Mouse (Mus musculus): ENCODE results near the gene Rreb1.
"Not testable (repeated sequence)": the region's sequence is repeated elsewhere in the genome, so short reads cannot be mapped to it uniquely, and the experiment has no call there.

The Rreb1 gene

DNA sequence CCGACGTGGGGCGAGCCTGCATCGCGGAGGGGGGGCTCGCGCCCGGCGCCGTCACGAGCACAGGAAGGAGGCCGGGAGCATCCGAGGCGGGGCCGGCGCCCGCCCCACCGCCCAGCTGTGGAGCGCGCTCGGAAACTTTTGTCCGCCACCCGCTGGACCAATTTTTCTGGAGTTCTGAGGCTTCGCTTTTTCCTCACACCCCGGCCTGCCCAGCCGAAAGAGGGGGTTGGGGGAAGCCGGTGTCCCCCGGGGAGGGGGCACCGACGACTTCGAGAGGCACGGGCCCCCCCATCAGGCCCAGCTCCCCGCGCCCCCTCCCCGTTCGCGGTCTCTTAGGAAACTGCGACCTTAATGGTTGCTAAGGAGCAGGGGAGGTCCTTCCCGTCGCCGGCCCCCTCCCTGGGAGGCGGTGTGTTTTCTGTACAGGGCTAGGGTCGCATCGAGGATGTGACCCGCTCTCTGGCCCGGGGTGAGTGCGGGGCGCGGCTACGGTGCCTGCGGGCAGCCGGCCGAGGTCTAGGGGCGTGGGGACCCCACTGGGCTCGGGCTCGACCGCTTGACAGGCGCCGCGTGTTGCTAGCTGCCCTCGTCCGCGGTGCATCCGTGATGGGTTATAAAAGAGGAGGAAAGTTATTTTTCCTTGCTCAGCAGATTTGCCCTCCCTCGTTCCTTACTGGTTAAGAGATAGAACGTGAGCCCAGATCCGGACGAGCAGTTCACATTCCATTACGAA, 49.2 kb downstream of the Rreb1 start:
- no peak for DNase-seq (ENCODE audit: low read depth, low spot score)

DNA sequence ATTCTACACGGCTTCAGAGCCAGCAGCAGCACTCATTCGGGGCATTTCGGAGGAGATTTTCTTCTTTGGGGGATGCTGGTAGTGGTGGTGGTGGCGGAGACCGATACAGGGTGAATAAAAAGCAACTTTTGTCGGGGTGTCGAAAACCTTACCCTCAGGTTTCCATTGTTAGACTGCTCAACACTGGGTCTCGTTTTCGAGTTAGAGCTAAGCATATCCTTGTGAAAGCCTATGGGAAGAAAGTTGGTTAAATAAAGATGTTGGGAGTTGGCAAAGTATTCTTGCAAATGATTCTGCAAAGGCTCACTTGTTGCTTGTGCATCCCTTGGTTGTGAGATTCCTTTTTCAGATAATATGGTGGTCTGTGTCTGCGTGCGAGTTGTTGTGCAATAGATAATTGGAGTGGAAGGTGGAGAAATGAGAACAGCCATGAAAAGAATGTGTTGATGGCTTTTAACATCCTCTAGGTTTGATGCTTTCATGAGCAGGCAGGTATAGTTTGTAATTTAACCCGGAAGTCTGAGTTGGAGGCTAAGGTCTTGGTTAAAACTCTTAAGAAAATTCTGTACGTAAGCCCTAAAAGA, 49.9 kb downstream of the Rreb1 start:
- DNase-seq (ENCODE audit: low read depth, low spot score), result no peak

DNA sequence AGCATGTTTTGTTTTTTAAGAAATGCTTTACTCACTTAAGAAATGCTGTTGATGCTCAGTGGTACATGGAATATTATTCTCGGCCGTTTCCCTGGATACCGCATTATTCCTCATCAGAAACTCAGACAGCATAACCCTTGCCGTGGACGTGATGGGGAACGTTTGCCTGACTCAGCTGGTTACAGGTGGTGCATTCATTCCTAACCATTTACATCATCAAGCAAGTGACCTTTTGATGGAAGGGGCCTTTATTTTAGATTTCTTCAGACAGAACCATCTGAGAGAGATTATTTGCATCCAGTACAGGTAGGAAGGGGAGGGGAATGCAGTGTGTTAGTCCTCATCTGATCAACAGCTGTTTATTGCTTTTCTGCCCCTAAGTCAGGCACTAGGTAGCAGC, 50.7 kb downstream of the Rreb1 start:
- no peak for DNase-seq (ENCODE audit: low read depth, low spot score)

DNA sequence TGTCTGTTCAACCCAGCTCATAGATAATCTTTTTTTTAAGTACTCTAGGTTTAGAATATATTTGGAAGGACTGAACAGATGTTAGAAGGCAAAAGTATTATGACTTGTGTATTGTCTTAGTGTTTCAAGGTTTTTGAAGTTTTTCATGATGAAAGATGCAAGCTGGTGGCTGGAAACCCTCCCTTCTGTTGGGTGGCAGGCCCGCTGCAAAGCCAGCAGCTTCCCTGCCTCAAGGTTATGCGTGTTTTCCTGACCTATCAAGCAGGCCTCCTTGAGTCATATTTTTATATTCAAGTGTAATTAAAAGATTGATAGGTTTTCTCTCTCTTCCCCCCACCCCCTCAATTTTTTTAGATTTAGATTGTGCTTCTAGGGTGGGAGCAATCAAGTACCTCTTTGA, 52.1 kb downstream of the Rreb1 start:
- no peak for DNase-seq (ENCODE audit: low read depth, low spot score)

DNA sequence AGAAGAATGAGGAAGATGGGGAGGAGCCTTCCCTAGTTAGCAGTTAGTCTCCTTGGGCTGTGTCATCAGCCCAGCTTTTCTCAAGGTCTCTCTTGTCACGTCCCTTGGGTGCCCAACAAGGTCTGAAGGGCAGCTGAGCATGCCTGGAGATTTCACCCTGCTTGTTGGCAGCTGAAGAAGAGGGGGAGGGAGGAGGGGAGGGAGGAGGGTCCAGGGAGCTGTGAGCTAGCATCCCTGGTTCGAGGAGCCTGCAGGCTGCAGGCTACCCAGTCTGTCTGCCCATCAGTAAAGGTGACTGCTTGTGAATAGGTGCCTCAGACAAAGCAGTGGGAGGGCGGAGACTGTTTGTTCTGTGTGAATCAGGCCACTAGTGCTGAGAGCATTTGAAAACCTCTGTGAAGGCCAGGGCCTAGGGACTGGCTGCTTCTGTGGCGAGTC, 52.7 kb downstream of the Rreb1 start:
- no peak for DNase-seq (ENCODE audit: low read depth, low spot score)

DNA sequence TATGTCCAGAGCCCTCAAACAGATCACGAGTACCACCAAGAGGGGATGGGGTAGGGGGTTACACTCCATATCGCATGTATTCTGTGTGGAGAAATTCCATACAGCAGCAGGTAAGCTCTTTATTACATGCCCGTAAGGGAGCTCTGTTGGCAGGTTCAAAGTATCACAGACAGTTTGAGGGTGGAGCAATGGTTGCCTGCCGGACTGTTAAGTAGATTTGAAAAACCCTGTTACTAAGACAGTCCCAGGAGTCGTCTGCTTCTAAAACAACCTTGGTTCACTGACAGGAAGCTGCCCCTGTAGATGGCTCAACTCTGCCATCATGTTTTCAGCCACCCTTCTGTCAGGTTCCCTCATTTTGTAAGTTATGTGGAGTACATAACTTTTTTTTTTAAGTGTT, 54.3 kb downstream of the Rreb1 start:
- no peak for DNase-seq (ENCODE audit: low read depth, low spot score)

DNA sequence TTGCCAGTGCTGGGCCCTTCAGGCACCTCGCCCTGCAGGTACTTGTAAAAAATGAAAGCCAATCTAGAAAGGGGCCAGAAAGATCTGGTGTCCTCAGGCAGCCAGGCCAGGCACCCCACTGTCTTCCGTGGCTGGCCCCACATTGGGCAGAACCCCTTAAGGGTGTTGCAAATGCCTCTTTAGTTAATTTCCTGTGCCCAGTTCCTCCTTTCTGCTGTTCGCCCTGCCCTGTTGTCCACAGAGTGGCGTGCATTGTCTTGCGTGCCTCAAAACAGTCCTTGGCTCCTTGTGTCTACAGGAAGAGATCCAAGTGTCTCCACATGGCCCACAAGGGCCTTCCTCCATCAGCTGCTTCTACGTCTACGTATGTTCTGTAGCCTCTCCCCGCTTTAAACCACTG, 55.3 kb downstream of the Rreb1 start:
- DNase-seq (ENCODE audit: low read depth, low spot score), result no peak

DNA sequence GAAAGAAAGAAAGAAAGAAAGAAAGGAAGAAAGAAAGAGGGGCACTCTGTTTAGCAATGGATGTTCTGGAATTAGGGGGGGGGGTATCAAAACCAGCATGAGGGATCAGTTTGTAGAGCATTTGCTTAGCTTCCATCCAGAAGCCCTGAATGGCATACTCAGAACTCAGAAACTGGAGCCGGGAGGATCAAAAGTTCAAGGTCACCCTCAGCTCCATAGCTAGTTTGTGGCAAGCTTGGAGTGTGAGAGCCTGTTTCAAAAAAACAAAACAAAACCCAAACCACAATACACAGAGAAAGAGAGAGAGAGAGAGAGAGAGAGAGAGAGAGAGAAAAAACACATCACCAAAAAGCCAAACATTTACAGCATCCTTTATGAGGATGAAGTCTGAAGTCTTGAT, 57.1 kb downstream of the Rreb1 start:
- no peak for DNase-seq (ENCODE audit: low read depth, low spot score)

DNA sequence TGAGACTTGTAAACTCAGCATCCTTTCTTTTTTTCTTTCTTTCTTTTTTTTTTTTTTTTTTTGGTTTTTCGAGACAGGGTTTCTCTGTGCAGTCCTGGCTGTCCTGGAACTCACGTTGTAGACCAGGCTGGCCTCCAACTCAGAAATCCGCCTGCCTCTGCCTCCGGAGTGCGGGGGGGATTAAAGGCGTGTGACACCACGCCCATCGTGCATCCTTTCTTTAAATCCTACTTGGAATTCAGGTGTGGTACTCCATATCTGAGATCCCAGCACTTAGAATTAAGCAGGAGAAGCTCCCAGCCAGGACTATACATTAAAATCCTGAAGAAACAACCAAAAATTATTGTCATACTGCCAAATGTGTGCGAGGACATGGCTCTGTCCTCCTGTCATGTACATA, 57.6 kb downstream of the Rreb1 start:
- not testable (repeated sequence) for DNase-seq (ENCODE audit: low read depth, low spot score)

DNA sequence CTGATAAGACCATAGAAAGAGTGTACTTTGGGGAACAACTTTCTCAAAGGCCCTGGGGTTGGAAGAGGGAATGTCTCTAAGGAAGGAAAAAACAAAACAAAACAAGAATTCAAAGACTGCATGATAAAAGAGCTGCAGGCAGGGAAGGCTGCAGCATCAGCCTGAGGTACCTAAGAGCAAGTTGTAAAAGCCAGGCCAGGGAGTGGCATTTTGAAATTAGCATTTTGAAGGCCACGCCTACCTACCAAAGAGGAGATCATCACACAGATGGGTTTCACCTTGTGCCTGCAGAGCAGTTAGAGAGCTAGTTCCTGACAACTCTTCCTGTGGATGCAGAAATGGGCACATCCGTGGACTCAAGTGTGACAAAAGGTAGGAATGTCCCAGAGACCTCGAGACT, 59.2 kb downstream of the Rreb1 start:
- no peak for DNase-seq (ENCODE audit: low read depth, low spot score)

DNA sequence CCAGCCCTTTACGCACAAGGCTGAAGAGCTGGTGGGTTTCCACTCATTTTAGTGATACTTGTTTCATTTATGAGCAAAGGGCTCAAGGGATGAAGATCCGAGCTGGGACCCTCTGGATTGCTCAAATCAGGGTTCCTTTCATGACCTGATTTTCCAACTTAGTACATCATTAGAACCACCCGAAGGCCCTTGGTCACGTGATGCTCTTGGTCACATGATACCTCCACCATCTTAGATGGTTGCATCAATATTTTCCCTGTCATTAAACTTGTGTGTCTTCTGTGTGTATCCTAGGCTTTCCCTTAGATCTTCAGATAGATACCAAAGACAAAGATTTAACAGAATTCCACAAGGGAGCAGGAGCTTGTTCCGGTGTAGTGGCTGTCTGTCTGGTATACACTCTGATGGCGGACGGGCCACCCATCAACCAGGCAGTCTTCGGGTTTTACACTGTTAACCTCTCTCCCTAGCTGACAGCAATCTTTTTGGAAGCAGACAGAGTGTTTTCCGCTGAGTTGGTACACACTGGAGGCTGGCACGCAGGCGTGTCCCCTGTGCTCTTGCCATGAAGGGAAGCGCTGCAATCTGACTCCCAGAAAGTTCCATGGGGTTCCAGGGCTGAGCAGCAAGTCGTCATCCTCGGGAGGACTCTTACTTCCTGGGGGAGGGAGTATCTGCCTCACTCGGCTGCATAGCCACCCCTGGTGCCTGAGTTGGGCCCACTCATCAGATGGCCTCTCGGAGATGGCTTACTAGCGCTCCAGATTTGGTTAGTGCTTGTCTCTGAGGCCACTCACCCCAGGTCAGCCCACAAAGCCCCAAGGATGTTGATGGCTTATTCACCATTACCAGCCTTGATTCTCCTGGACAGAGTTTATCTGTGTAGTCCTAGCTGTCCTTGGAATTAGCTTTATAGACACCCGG, 60.3 kb downstream of the Rreb1 start:
- no peak for DNase-seq (ENCODE audit: low read depth, low spot score)

DNA sequence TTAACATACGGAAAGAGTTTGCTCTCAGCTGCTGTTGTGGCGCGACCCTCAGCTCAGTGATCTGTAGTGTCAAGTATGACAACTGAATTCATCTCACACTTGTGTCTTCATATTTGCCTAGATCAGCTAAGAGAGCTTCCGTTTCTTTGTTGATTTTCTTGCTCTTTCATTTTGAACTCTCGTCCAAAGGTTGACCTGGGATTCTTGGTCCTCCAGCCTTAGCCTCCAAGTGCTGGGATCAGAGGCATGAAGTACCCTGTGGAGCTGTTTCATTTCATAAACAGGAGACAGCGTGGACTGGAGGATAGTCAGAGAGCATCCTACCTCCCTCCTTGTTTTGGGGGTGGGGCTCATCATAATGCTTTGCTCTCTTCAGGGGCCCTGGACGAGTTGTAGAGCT, 65.0 kb downstream of the Rreb1 start:
- DNase-seq (ENCODE audit: low read depth, low spot score), result no peak

DNA sequence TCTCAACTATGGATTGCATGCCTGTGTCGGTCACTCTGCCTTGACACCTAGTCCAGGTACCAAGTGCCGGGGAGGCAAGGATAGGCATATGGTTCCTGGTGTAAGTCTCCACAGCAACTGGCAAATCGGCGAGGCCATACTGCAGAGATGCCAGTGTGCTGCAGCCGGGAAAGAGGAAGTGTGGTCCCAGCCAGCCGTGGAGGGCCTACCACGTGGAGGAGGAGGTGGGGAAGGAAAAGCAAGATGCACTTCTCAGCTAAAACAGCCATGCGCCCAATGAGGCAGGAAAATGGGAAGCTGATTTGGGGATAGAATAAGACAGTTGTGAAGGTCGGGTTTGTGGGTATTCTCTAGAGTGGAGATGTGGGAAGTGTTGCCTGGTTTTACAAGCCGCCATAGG, 65.6 kb downstream of the Rreb1 start:
- DNase-seq (ENCODE audit: low read depth, low spot score), result no peak

DNA sequence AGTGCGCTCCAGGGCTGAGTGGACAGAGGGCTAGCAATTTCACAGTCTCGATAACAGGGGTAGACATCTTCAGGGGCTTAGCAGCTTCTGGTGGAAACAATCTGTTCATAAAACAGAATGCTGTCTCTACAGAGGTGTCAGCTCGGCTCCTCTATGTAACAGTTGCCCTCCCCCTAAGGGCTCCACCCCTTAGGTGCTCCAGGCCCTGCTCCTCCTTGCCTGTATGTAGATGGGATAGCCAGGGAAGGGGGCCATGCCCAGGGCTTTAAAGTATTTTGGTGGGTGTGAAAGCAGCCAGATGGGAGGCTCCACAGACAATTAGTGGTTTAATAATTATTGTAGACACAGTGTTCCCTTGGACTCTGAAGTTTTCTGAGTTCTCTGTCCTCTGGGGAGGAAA, 67.0 kb downstream of the Rreb1 start:
- no peak for DNase-seq (ENCODE audit: low read depth, low spot score)

DNA sequence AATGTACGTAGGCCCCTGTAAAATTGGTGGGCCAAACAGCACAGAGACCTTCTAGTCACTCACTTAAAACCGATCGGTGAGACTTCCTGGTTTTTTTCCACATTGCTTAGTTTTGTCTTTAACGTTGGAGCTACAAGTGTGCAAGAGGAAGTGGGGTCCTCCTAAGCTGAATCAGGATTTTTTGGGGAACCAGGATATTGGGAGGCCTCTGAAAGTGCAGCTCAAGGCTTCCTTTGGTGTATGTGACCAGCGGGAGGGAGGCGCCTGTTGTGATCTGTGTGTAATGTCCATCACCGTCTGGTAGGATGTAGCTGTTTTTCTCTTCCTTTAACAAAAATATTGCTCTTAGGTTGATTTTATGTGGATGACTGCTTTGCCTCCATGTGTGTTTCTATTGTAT, 67.4 kb downstream of the Rreb1 start:
- no peak for DNase-seq (ENCODE audit: low read depth, low spot score)

DNA sequence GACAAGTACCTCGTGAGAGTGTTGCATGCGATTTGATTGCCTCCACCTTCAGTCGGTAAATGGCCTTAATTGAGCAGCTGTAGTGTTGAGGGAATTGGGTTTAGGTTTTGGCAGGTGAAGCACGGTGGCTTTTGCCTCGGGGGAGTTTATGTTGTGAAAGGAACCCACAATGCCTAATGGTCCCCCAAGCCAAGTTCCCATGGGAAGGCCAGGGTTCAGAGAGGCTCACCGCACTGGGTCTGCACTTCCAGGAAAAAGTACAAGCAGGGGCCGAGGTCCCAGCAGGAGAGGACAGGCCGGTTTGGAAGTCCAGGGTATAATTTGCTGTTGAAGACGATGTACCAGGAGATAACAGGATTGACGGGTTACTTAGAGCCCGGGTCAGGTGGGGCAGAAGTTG, 68.3 kb downstream of the Rreb1 start:
- DNase-seq (ENCODE audit: low read depth, low spot score), result no peak

DNA sequence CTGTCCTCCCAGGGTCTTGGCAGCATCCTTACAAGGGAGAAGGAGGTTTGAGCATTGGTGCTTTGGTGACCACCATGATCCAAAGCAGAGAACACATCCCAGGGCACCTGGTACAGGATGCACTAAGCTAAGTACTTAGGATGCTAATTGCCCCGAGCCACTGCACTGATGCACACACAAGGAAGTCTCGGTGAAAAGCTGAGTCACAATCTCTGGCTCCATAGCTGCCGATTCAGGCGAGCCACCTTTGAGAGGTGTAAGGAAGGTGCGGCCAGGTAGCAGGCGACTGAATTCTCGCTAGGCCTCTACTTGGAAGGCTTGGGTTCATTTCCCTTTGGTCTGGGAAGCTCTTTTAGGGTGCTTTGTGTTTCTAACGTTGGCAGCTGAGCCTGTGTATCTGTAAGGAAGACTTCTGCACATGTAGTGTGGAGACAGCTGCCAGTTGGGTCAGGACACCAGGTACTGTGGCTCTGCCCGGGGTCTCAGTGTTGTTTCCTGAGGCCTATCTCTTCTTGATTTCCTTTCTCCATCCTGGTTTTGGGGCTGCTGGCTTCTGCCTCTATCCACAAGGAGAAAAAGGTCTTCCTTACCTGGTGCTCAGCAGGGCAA, 68.9 kb downstream of the Rreb1 start:
- DNase-seq (ENCODE audit: low read depth, low spot score), result no peak

DNA sequence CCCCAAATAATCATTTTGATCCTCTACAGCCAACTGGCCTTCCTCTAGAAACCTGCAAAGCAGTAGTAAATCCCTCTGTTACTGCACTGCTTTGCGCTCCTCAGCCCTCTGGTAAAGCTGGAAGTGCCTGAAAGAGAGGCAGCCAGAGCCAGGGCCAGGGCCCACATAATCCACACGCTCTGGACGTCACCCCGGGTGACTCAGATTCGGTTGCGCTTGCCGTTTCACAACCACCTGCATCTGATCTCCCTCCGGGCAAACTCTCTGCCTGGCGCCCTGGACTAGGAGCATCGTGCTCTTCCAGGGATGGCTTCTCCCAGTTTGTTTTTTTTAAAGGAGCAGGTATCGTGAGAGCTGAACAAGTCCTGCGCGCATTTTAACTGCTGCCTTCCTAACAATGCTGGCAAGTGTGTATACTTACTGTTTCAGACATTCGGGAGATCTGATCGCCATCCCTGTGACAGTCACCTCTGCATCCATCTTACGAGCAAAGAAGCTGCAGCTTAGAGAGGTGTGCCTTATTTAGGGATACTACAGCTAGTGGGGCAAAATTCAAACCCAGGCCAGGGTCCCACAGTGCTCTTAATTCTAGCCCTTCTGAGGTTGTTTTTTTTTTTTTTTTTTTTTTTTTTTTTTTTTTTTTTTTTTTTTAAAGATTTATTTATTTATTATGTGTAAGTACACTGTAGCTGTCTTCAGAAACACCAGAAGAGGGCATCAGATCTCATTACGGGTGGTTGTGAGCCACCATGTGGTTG, 69.6 kb downstream of the Rreb1 start:
- no peak for DNase-seq (ENCODE audit: low read depth, low spot score)

DNA sequence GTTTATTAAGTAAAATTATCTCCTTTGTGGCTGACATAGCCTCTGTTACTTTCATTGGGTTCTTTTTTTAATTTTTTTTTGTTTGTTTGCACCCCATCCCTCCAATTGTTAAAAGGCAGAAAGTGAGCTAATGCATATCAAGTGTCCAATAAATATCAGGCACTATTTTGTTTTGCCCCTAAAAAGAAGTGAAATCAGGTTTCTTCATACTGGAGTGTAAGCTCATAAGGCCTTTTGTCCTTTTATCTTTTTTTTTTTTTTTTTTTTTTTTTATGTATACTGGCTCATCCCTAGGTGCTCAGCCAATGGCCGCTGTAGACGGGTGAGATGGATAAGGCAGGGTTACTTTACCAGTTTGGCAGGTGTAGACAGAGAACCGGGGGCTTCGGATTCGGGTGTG, 70.2 kb downstream of the Rreb1 start:
- no peak for DNase-seq (ENCODE audit: low read depth, low spot score)

DNA sequence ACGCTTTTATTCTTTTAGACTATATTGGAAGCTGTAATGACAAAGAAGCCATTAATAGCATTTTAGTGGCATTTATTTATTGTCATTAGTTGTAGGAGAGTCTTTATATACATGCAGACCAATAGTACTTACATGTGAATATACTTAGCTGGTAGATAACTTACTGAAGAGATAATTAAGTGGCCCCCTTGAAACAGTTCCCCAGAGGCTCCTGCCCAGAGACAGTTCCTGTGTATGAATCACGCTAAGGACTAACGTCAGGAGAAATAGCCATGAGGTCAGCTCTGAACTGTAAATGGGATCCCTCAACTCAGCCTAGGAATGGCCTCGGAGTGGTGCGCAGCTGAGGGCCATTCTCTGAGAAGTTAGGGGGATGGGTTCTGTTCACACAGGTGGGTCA, 73.4 kb downstream of the Rreb1 start:
- no peak for DNase-seq (ENCODE audit: low read depth, low spot score)

DNA sequence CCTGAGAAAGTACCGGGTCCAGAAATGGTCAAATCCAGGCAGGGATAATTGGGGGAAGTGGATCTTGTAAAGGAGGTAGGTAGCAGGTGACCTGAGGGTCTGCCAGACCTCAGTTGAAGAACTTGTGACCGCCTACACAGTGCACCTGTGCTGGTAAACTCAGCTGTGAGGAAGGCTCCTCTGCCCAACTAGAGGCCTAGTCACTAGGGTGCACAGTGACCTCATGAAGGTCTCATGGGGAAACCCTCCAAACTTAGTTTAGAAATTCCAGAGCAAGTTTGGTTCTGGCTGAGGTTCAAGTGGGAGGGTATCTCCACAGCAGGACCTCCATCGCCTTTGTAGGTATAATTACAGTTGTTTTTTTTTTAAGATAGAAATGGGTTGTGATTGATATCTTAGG, 74.7 kb downstream of the Rreb1 start:
- no peak for DNase-seq (ENCODE audit: low read depth, low spot score)

DNA sequence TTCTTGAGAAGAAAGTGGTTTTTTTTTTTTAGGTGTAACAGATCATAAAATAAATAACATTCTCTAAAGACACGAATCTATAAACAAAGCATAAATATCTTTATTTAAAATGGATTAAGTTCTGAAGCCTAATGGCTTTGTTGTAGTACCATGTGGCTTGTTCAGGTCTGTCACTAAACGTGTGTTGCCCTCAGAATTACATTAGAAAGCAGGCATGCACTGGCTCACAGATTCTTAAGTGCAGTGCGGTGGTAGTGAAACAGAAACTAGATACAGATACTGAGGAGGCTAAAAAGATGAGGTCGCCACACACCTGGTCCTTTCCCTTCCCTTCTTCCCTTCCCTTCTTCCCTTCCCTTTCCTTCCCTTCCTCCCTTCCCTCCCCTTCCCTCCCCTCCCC, 75.2 kb downstream of the Rreb1 start:
- DNase-seq (ENCODE audit: low read depth, low spot score), result no peak
